Mouse (Mus musculus) Muller cell, postnatal 12 days (primary cell): ENCODE results near the gene Zbp1.

Source experiments
- DNase-seq: peaks from one replicate; pipeline ENCODE4 v3.0.0-alpha.2; 2015; ENCODE audit errors: inconsistent ontology term

The Zbp1 gene

GRCm38 (mm10) chr2:173216840-173217239, 1.9 kb downstream of the Zbp1 start:
- DNase-seq: peak; percentile 2

GRCm38 (mm10) chr2:173212227-173212626, 6.5 kb downstream of the Zbp1 start:
- no peak for DNase-seq

GRCm38 (mm10) chr2:173209091-173209815, 9.5 kb downstream of the Zbp1 start:
- DNase-seq: no peak

GRCm38 (mm10) chr2:173207051-173207450, 11.7 kb downstream of the Zbp1 start:
- DNase-seq: no peak

GRCm38 (mm10) chr2:173205563-173206099, 13.1 kb downstream of the Zbp1 start:
- DNase-seq: no peak

- DNase-seq: no peak
These were observed 14.1 kb downstream of the Zbp1 start for GRCm38 (mm10) chr2:173204671-173205070.

GRCm38 (mm10) chr2:173203726-173204125, 15.0 kb downstream of the Zbp1 start:
- DNase-seq: no peak

- no peak for DNase-seq
These were observed 15.6 kb downstream of the Zbp1 start for GRCm38 (mm10) chr2:173202924-173203689.

- no peak for DNase-seq
These were observed 23.9 kb downstream of the Zbp1 start for GRCm38 (mm10) chr2:173194796-173195195.

- no peak for DNase-seq
These were observed 31.4 kb downstream of the Zbp1 start for GRCm38 (mm10) chr2:173187182-173187855.

GRCm38 (mm10) chr2:173186047-173186943, 32.4 kb downstream of the Zbp1 start:
- DNase-seq: peak; percentile 72

GRCm38 (mm10) chr2:173185282-173185681, 33.4 kb downstream of the Zbp1 start:
- DNase-seq: no peak

- DNase-seq: no peak
These were observed 34.1 kb downstream of the Zbp1 start for GRCm38 (mm10) chr2:173184475-173185080.

- DNase-seq: peak; percentile 38
These were observed 34.8 kb downstream of the Zbp1 start for GRCm38 (mm10) chr2:173183836-173184460.

- DNase-seq: no peak
These were observed 35.4 kb downstream of the Zbp1 start for GRCm38 (mm10) chr2:173183311-173183710.

GRCm38 (mm10) chr2:173182796-173183195, 35.9 kb downstream of the Zbp1 start:
- DNase-seq: no peak

GRCm38 (mm10) chr2:173181901-173182300, 36.8 kb downstream of the Zbp1 start:
- DNase-seq: no peak

- DNase-seq: no peak
These were observed 37.2 kb downstream of the Zbp1 start for GRCm38 (mm10) chr2:173181486-173181885.

- no peak for DNase-seq
These were observed 37.9 kb downstream of the Zbp1 start for GRCm38 (mm10) chr2:173180721-173181388.

- DNase-seq: no peak
These were observed 38.7 kb downstream of the Zbp1 start for GRCm38 (mm10) chr2:173180026-173180425.
